Mouse (Mus musculus): Measurements from ENCODE around the gene Memo1. TPM values are rescaled to one million over a fixed set of nuclear protein-coding genes. Genes with fewer than 3 reads are reported as not detected.

Memo1 gene
- total and polyA plus RNA-seq, 3 experiments, result 47.7 to 133 (median 76.4) TPM

- H3K4me1 ChIP-seq (ENCODE audit: control insufficient read depth in 1 of 2, insufficient read depth in 2 of 2), result peaks cover 4 to 27% of the 10 kb centered on the region in 2 experiments; a peak in 2 of 4 replicates
- H3K4me2 ChIP-seq (ENCODE audit: insufficient read depth, low read depth, poor library complexity, severe bottlenecking), result no peak overlapping the region
- no peak for DNase-seq (ENCODE audit: extremely low read depth)
- no peak overlapping the region for H3K27ac ChIP-seq (ENCODE audit: insufficient read depth, low read depth)
- dilution Hi-C loops (cut with MboI; ENCODE audit: extremely low pct_ligation_motif_present, extremely low pct_unique_long_range_greater_than_20kb, low sequenced_read_pairs) (no loop called here), in situ Hi-C loops (cut with MboI; ENCODE audit: low pct_ligation_motif_present, low pct_unique_long_range_greater_than_20kb, low sequenced_read_pairs) (no loop called here)
- H3K79me2 ChIP-seq (replicated peaks; ENCODE audit: control insufficient read depth, extremely low read depth, insufficient read depth, poor library complexity, severe bottlenecking), result peaks cover 59% of the 10 kb centered on the region
- TF ChIP-seq ZNF384 (IDR thresholded peaks at IDR 0.05; ENCODE audit: low read depth, low read length), result peak; percentile 53; the same call in 1 of the 2 replicates
- no peak for TF ChIP-seq TCF12 (IDR thresholded peaks at IDR 0.05; ENCODE audit: low read depth, low read length)
- TF ChIP-seq SMC3 (IDR thresholded peaks at IDR 0.05; ENCODE audit: low read depth, low read length), result no peak
- H3K27me3 ChIP-seq (replicated peaks), result no peaks in the 10 kb centered on the region
- no peak overlapping the region for H3K9ac ChIP-seq (ENCODE audit: insufficient read depth, low read depth)
- peaks cover 12% of the 10 kb centered on the region for H3K9me3 ChIP-seq (replicated peaks; ENCODE audit: low read length)
- H3K4me3 ChIP-seq (replicated peaks in 1 of 3; ENCODE audit: low read depth in 2 of 3, low read length in 2 of 3, poor library complexity in 1 of 3), result no peak overlapping the region
- H3K36me3 ChIP-seq (replicated peaks in 1 of 2; ENCODE audit: control insufficient read depth in 1 of 2, insufficient read depth in 1 of 2, low read length in 1 of 2), result peaks cover 7 to 36% of the 10 kb centered on the region in 2 experiments
Observed at GRCm38 (mm10) chr17:74284397-74285115, 10.8 kb downstream of the Memo1 start.

DNA sequence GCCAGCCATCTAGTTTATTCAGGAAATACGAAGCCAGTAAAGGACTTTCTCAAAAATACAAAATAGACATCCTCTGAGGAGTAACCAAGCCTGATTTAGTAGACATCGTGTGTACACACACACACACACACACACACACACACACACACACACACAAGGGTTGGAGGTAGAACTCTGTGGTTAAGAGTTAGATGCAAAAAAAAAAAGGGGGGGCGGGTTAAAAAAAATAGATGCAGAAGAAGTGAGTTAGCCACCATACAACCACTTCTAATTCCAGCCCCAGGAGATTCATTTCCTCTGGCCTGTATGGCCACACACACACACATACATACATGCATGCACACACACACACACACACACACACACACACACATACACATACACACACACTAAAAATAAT lies 13.3 kb downstream of the Memo1 start:
- TF ChIP-seq E2F4 (IDR thresholded peaks at IDR 0.05; ENCODE audit: insufficient replicate concordance, low read depth, low read length) (no peak), ZNF384 (IDR thresholded peaks at IDR 0.05; ENCODE audit: low read depth, low read length) (peak; percentile 67)
- dilution Hi-C loops (cut with MboI; ENCODE audit: extremely low pct_ligation_motif_present, extremely low pct_unique_long_range_greater_than_20kb, low sequenced_read_pairs), result no loop called here
- DNase-seq (ENCODE audit: extremely low read depth), result no peak

DNA sequence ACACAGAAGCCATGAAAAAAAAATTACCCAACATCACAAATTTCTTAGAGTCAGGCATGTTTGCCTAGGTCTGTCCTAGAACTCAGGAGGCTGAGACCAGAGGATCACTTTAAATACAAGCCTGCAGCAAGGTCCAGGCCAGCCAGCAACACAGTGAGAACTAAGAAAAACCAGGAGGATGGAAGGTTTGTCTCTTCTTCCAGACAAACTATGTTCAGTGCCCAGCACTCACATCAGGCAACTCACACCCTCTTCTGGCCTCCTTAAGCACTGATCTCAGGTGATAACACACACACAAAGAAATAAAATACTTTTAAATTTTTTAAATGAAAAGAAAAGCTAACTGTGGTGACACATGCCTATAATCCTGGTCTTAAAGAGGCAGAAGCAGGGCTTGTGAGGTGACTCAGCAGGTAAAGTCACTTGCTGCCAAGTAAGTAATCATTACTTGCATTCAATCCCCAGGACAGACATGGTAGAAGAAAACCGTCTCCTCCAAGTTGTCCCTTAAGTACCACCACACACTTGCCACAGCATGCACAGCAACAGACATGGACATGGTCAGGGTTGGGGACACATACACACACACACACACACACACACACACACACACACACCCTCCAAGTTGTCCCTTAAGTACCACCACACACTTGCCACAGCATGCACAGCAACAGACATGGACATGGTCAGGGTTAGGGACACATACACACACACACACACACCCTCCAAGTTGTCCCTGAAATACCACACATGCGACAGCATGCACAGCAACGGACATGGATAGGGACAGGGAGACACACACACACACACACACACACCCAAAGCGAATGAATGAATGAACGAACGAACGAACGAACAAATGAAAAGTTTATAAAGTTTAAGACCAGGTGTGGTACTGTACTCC lies 16.1 kb downstream of the Memo1 start:
- no peak overlapping the region for H3K27ac ChIP-seq (ENCODE audit: insufficient read depth, low read depth)
- no peak for TF ChIP-seq CHD2 (IDR thresholded peaks at IDR 0.05; ENCODE audit: low read length)
- no peak for TF ChIP-seq E2F4 (IDR thresholded peaks at IDR 0.05; ENCODE audit: insufficient replicate concordance, low read depth, low read length)
- no peak for TF ChIP-seq PAX5 (IDR thresholded peaks at IDR 0.05; ENCODE audit: low read length)
- TF ChIP-seq ETS1 (conservative IDR thresholded peaks at IDR 0.05; ENCODE audit: low read depth, low read length), result no peak
- no peak for TF ChIP-seq CTCF (conservative IDR thresholded peaks at IDR 0.05 in 1 of 2, IDR thresholded peaks at IDR 0.05 in 1 of 2; ENCODE audit: low read depth in 2 of 2, low read length in 2 of 2)
- TF ChIP-seq MAFK (IDR thresholded peaks at IDR 0.05; ENCODE audit: insufficient replicate concordance, low read length), result no peak
- no peak for TF ChIP-seq NELFE (IDR thresholded peaks at IDR 0.05; ENCODE audit: low read depth, low read length)
- TF ChIP-seq CHD1 (IDR thresholded peaks at IDR 0.05; ENCODE audit: low read depth, low read length), result no peak
- no peak for TF ChIP-seq POLR2A (IDR thresholded peaks at IDR 0.05; ENCODE audit: low read depth, low read length)
- TF ChIP-seq SIN3A (IDR thresholded peaks at IDR 0.05; ENCODE audit: low read length), result no peak
- TF ChIP-seq ZNF384 (IDR thresholded peaks at IDR 0.05; ENCODE audit: low read depth, low read length), result no peak
- TF ChIP-seq MAZ (IDR thresholded peaks at IDR 0.05; ENCODE audit: low read depth, low read length), result no peak
- no peak for TF ChIP-seq ZC3H11A (IDR thresholded peaks at IDR 0.05; ENCODE audit: low read depth, low read length)
- TF ChIP-seq ZKSCAN1 (IDR thresholded peaks at IDR 0.05; ENCODE audit: borderline replicate concordance, low read depth, low read length), result no peak
- TF ChIP-seq ELF1 (IDR thresholded peaks at IDR 0.05; ENCODE audit: low read depth, low read length), result no peak
- no peak for TF ChIP-seq SMC3 (IDR thresholded peaks at IDR 0.05; ENCODE audit: low read depth, low read length)
- TF ChIP-seq TBP (conservative IDR thresholded peaks at IDR 0.05; ENCODE audit: low read depth, low read length), result no peak
- TF ChIP-seq JUND (conservative IDR thresholded peaks at IDR 0.05; ENCODE audit: low read depth, low read length), result no peak
- no peak for TF ChIP-seq BHLHE40 (IDR thresholded peaks at IDR 0.05; ENCODE audit: low read depth, low read length)
- no peak for TF ChIP-seq USF1 (IDR thresholded peaks at IDR 0.05; ENCODE audit: low read depth, low read length)
- no peak overlapping the region for H3K4me3 ChIP-seq (replicated peaks in 1 of 3; ENCODE audit: low read depth in 2 of 3, low read length in 2 of 3, poor library complexity in 1 of 3)
- dilution Hi-C loops (cut with MboI; ENCODE audit: extremely low pct_ligation_motif_present, extremely low pct_unique_long_range_greater_than_20kb, low sequenced_read_pairs) (no loop called here), in situ Hi-C loops (cut with MboI; ENCODE audit: low pct_ligation_motif_present, low pct_unique_long_range_greater_than_20kb, low sequenced_read_pairs) (no loop called here)
- no peak overlapping the region for H3K9ac ChIP-seq (ENCODE audit: insufficient read depth, low read depth)
- peaks cover 0 to 26% of the 10 kb centered on the region in 2 experiments for H3K36me3 ChIP-seq (replicated peaks in 1 of 2; ENCODE audit: control insufficient read depth in 1 of 2, insufficient read depth in 1 of 2, low read length in 1 of 2)
- DNase-seq (ENCODE audit: extremely low read depth), result no peak
- peaks cover 8 to 30% of the 10 kb centered on the region in 2 experiments; a peak in 3 of 4 replicates for H3K4me1 ChIP-seq (ENCODE audit: control insufficient read depth in 1 of 2, insufficient read depth in 2 of 2)
- H3K9me3 ChIP-seq (replicated peaks; ENCODE audit: low read length), result no peaks in the 10 kb centered on the region
- peaks cover 58% of the 10 kb centered on the region for H3K79me2 ChIP-seq (replicated peaks; ENCODE audit: control insufficient read depth, extremely low read depth, insufficient read depth, poor library complexity, severe bottlenecking)
- H3K27me3 ChIP-seq (replicated peaks), result no peaks in the 10 kb centered on the region
- H3K4me2 ChIP-seq (ENCODE audit: insufficient read depth, low read depth, poor library complexity, severe bottlenecking), result no peak overlapping the region

More for the DNA sequence above, 13.3 kb downstream of the Memo1 start:
- peaks cover 8 to 30% of the 10 kb centered on the region in 2 experiments; a peak in 3 of 4 replicates for H3K4me1 ChIP-seq (ENCODE audit: control insufficient read depth in 1 of 2, insufficient read depth in 2 of 2)
- peaks cover 48% of the 10 kb centered on the region for H3K79me2 ChIP-seq (replicated peaks; ENCODE audit: control insufficient read depth, extremely low read depth, insufficient read depth, poor library complexity, severe bottlenecking)
- in situ Hi-C loops (cut with MboI; ENCODE audit: low pct_ligation_motif_present, low pct_unique_long_range_greater_than_20kb, low sequenced_read_pairs), result no loop called here
- peaks cover 0 to 21% of the 10 kb centered on the region in 2 experiments for H3K36me3 ChIP-seq (replicated peaks in 1 of 2; ENCODE audit: control insufficient read depth in 1 of 2, insufficient read depth in 1 of 2, low read length in 1 of 2)
- no peaks in the 10 kb centered on the region for H3K27me3 ChIP-seq (replicated peaks)
- H3K9ac ChIP-seq (ENCODE audit: insufficient read depth, low read depth), result no peak overlapping the region
- no peaks in the 10 kb centered on the region for H3K9me3 ChIP-seq (replicated peaks; ENCODE audit: low read length)
- no peak overlapping the region for H3K4me3 ChIP-seq (replicated peaks in 1 of 3; ENCODE audit: low read depth in 2 of 3, low read length in 2 of 3, poor library complexity in 1 of 3)
- H3K27ac ChIP-seq (ENCODE audit: insufficient read depth, low read depth), result no peak overlapping the region
- peak overlapping the region; percentile 57 for H3K4me2 ChIP-seq (ENCODE audit: insufficient read depth, low read depth, poor library complexity, severe bottlenecking)

Measured in CH12.LX (cell line).